Mouse (Mus musculus): Measurements from ENCODE around the gene Aak1.

GRCm38 (mm10) chr6:86905500-86905899 lies 56.2 kb downstream of the Aak1 start:
- no peak for TF ChIP-seq CTCF (IDR thresholded peaks at IDR 0.05; ENCODE audit: low read depth)
- no peak for TF ChIP-seq EP300 (IDR thresholded peaks at IDR 0.05; ENCODE audit: low read depth)

Data from liver, postnatal 0 days (tissue).